Mouse (Mus musculus) MEL (cell line): ENCODE results near the gene Trarg1.

Source experiments
- E2F4 ChIP-seq: IDR thresholded peaks from 2 replicates; pipeline ENCODE4 v1.6.1; 2011; ENCODE audit warnings: low read depth, low read length, improper control_type of control experiment, borderline replicate concordance
- GATA1 ChIP-seq: IDR thresholded peaks from 2 replicates; pipeline ENCODE4 v1.6.1; 2011; ENCODE audit warnings: low read depth, low read length, improper control_type of control experiment
- SIN3A ChIP-seq: IDR thresholded peaks from 2 replicates; pipeline ENCODE4 v1.6.1; 2012; ENCODE audit warnings: low read length, improper control_type of control experiment, inconsistent platforms

DNA sequence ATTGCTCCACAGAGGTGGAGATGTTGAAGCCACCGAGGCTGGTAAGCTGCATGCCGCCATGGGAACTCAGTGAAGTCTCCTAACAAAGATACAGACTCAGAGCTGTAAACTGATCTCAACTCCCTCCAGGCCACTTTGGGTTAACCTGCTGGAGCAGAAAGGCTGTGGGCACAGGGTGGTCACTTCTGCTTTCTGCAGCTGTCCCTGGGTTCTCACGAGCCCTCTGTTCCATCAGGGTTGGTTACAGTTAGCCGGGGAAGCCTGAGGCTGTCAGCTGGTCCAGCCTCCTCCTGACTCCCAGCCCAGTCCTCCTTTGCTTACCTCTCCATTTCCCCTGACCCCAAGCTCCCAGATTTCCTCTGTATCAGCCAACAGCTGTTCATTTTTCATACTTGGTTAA is 11.8 kb upstream of the Trarg1 start:
- TF ChIP-seq E2F4: no peak
- TF ChIP-seq SIN3A: no peak
- TF ChIP-seq GATA1: no peak
